Mouse (Mus musculus) adrenal gland, postnatal 25 days (tissue): ENCODE measurements around the gene Alkbh2. TPM values are rescaled to one million over a fixed set of nuclear protein-coding genes. Genes with fewer than 3 reads are reported as not detected.

Experiments used
- DNase-seq: peaks from one replicate; pipeline ENCODE4 v3.0.0; 2021; ENCODE audit warnings: mixed read lengths
- total RNA-seq: library from RNA; stranded (reverse); gene quantifications from 2 replicates; pipeline ENCODE4 v1.2.3, GENCODE M21; 2021

Alkbh2 gene
- total RNA-seq, 1 experiment from 2014 or later, result 12.1 TPM

DNA sequence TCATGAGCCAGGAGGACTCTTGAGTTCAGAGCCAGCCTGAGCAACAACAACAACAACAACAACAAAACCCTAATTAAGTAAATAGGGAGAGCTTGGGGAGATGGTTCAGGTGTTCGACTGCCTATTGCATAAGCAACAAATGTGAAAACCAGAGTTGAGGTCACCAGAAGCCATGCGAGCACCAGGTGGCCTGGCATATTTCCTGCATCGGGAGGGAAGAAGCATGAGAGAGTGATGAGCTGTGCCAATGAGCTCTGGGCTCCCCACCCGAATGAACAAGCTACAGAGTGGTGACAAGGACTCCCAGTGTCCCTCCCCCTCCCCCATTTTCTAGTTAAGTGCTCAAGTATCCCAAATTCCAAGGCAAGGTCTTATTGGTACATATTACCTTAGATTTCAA is 26.1 kb downstream of the Alkbh2 start:
- no peak for DNase-seq

DNA sequence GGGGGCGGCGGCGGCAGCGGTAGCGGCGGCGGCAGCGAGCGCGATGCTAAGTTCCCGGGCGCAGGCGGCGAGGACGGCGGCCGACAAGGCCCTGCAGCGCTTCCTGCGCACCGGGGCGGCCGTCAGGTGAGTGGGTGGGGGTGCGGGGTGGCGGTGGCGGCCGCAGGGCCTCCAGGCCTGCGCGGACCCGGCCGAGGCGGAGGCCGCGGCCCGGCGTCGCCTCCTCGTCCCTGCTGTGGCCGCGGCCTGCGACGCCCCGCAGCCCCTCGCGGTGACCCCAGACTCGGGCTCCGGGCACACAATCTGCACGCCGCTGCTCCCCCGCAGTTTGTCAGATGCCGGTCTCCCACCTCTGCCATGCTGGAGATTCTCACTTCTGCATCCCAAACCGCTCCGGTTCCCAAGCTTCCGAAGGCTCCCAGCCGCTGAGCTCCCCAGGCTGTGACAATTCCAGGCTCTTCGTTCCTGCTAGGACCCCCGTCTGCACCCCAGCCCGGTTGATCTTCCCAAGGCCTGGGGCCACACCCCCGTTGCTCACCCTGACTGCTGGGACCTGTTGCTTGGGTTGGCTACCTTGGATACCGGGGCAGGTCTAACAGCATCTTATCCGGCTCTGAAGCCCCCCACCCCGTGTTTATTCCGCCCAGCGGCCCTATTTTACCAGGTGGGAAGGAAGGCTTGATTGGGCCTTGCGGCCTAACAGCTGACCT is 27.5 kb downstream of the Alkbh2 start:
- no peak for DNase-seq

DNA sequence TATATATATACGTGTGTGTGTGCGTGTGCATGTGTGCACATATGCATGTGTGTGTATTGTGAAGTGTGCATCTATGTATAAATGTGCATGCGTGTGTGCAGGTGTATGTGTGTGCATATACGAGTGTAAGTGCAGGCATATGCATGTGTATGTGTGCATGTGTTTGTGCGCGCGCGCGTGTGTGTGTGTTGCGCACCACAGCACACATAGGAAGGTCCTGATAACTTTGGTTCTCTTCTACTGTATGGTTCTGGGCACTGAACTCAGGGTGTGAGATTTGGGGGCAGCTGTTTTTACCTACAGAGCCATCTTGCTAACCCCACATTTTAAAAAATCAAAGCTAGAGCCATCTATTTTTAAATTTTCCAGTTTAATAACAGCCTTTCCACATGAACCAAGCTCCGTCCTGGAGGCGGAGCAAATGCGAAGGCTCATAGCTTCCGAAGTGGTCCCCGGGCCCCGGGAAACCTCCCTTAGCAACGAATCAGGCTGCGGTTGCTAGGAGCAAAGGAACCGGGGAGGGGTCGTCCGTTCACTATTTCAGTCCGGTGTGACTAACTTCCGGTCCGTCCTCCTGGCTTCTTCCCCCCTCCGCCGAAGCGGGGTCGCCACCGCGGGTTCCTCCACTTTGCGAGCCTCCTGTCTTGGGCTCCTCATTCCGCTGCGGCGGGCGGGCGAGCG is 28.2 kb downstream of the Alkbh2 start:
- DNase-seq, result peak; percentile 90

DNA sequence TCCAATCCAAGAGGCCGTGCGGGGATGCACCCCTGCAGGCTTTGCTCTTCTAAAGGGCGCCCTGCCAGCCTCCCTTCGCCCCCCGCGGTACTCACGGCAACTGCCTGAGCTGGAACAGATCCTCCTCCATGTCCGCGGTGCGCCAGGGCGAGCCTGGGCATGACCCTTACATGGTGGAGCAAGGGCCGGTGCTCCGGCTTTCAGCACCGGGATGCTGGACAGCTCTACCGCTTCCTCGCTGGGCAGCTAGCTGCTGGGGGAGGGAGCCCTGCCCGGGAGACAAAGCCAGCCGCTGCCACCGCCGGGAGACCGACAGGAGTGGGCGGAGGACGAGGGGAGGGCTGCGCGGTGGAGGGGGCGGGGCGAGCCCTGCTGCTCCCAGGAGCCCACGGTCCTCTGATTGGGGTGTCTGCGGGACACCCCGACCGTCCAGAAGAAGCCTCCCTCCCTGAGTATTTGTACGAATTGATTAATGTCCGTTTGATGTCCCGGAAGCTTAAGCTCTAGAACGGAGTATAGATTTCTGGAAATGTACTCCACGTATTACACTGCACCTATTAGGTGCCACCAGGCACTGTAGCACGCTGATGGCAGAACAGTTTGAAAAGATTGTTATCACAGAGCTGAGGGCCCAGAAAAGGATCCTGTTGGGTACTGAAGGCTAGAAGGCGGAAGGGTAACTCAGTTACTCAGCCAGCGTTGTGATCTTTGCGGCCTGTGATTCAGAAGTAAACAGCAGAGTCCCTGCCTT is 36.8 kb downstream of the Alkbh2 start, which contains the start of gene Svop:
Svop (minus strand) TSS at position 514 of the 751 bp plus-strand sequence.
- peak; percentile 86 for DNase-seq

DNA sequence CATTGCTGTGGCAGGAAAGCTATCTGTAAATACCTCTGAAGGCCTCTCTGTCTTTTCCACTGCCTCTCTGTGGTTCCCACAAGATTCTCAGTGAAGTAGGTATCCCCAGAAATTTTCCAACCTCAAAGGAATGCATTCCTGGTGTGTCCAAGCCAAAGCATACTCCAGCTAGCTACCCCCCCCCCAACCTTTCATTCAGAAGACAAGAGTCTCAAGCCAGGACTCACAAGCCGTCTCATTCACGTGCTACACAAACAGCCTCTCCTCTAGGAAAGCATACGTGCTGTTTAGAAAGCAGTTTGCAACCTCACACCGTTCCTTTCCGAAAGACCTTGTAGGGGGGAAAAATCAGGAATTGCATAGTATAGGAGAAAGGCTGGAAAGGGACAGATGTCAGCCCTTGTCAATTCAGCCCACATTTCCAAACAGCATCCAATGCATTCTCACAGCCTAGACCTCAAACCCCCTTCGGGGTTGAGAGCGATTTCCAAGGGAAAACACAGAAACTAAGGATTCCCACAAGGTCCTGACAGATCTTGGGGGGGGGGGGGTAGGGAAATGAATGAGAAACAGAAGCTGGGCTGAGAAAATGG is 37.5 kb downstream of the Alkbh2 start:
- DNase-seq, result no peak

DNA sequence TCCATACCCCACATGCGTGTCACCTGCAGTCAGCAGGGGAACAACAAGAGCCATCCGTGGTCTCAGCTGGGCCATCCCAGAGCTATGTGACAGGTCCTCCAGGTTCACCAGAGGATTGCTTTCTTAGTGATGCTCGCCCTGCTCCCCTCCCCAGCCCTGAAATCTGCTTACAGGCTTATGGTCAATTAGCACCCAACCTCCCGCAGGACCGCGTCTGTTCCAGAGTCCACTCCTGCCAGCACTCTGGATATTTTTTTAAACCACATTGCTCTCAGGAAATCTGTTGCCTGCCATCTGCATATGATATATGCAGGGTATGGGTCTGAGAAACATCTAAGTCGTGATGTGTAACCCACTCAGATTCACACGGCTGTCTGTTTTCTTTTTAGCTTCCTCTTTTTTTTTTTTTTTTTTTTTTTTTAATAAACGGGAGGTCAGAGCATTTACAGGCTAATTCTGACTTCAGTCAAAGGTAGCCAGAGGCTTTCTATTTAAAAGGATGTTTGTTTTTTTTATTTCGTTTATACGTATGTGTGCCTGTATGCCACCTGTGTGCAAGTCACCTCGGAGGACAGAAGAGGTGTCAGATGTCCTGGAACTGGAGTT is 40.0 kb downstream of the Alkbh2 start:
- DNase-seq, result no peak

DNA sequence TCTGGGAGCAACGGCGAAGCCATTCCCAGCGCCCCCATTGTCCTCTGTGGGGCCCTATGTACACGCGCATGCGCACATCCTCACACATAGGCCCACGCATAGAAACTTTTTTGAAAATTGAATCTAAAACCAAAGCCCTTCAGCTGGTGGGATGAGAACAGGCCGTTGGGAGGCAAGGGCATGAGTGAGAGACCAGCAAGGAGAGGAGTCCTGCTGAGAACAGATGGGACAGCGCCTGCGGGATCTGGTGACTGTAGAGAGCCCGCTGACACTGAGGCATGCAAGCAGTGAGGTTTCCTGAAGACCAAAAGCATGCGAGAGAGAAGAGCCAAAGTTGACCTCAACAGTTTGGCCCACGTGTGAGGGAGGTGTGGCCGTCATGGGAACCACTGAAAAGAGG is 42.5 kb downstream of the Alkbh2 start:
- DNase-seq, result no peak

DNA sequence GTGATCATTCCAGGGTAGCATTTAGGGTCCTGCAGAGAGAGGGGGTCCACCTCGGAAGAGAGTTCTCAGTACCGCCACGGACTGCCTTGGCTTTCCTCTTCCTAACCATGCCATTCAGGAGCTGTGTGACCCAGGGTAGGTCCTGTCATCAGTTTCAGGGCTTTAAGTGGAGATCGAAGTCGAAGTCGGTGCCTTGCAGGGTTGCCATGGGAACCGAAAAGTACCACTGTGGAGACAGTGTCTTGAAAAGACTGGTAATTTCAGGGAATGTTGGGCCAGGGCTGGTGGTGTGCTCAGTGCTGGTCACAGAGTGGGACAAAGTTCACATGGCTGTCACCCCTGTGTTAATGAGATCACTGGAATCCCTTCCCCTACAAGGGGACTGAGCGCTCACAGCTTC is 51.0 kb downstream of the Alkbh2 start:
- DNase-seq, result no peak

Other genes with a start within 250 kb of the Alkbh2 start
- gene Coro1c, start 219.5 kb downstream of the Alkbh2 start, total RNA-seq, result 43.3 and 52.6 TPM in 2 replicates
- 18.9 and 22.7 TPM in 2 replicates for gene Ssh1, start 134.3 kb downstream of the Alkbh2 start, total RNA-seq
- not detected in 2 replicates for gene Dao, start 124.5 kb downstream of the Alkbh2 start, total RNA-seq
- gene Usp30, start 62.8 kb downstream of the Alkbh2 start, total RNA-seq, result 35.1 and 36.6 TPM in 2 replicates
- gene Svop, start 36.6 kb downstream of the Alkbh2 start, total RNA-seq, result 2.6 and 3.1 TPM in 2 replicates
- gene Ung, start 2.2 kb upstream of the Alkbh2 start, total RNA-seq, result 6.7 and 15.0 TPM in 2 replicates
- 99.4 and 114 TPM in 2 replicates for gene Acacb, start 18.3 kb upstream of the Alkbh2 start, total RNA-seq
- not detected in 2 replicates for gene Foxn4, start 145.6 kb upstream of the Alkbh2 start, total RNA-seq
- gene Myo1h, start 160.9 kb upstream of the Alkbh2 start, total RNA-seq, result 0.21 and 0.62 TPM in 2 replicates